Mouse (Mus musculus) thymus, adult 2 months (tissue): ENCODE results near the gene Ecm2. TPM values are rescaled to one million over a fixed set of nuclear protein-coding genes. Genes with fewer than 3 reads are reported as not detected.

Experiments used
- DNase-seq: peaks from one replicate; pipeline ENCODE4 v3.0.0; 2021
- H3K27ac ChIP-seq: fragments of 200-500 bp; 2 replicates; pipeline ENCODE4 v1.5.1; 2012; ENCODE audit warnings: low read length, control low read depth; ENCODE audit not compliant: control insufficient read depth, insufficient read depth
- H3K27me3 ChIP-seq: fragments of 200-500 bp; 2 replicates; pipeline ENCODE4 v1.6.1; 2012; ENCODE audit warnings: mild to moderate bottlenecking, low read length, moderate library complexity, mixed read lengths; ENCODE audit not compliant: control insufficient read depth, insufficient read depth
- H3K36me3 ChIP-seq: fragments of 200-500 bp; 2 replicates; pipeline ENCODE4 v1.6.1; 2012; ENCODE audit warnings: mild to moderate bottlenecking, low read length, moderate library complexity; ENCODE audit not compliant: control insufficient read depth, insufficient read depth
- H3K4me1 ChIP-seq: fragments of 200-500 bp; replicated peaks from 2 replicates; pipeline ENCODE4 v1.6.1; 2012; ENCODE audit warnings: low read length; ENCODE audit not compliant: control insufficient read depth, insufficient read depth
- H3K4me3 ChIP-seq: fragments of 200-500 bp; 2 replicates; pipeline ENCODE4 v1.5.1; 2012; ENCODE audit warnings: mild to moderate bottlenecking, low read length, control low read depth, moderate library complexity; ENCODE audit not compliant: control insufficient read depth, insufficient read depth
- CTCF ChIP-seq: fragments of 200-500 bp; IDR thresholded peaks from 2 replicates; pipeline ENCODE4 v1.5.1; 2012; ENCODE audit warnings: mild to moderate bottlenecking, control low read depth, low read length, moderate library complexity, borderline replicate concordance; ENCODE audit not compliant: control insufficient read depth, poor library complexity, insufficient read depth; ENCODE audit errors: extremely low read depth
- POLR2A ChIP-seq: fragments of 200-500 bp; IDR thresholded peaks from 2 replicates; pipeline ENCODE4 v1.6.1; 2012; ENCODE audit warnings: mild to moderate bottlenecking, low read length, control low read depth, moderate library complexity; ENCODE audit not compliant: control insufficient read depth, poor library complexity, insufficient read depth; ENCODE audit errors: extremely low read depth
- WGBS: fragments of 180-500 bp; shearing (Covaris S2); methylation state at CpG from one replicate; pipeline ENCODE4 v1.1.7; 2018; 5-methylcytosine and 5-hydroxymethylcytosine counted together
- polyA plus RNA-seq: library from polyadenylated mRNA; depleted of rRNA; stranded (reverse); fragments of >200 nt; gene quantifications from 2 replicates; pipeline ENCODE4 v1.2.3, GENCODE M21; 2012

Ecm2 gene
- polyA plus RNA-seq, 1 experiment: 0.84 TPM

DNA sequence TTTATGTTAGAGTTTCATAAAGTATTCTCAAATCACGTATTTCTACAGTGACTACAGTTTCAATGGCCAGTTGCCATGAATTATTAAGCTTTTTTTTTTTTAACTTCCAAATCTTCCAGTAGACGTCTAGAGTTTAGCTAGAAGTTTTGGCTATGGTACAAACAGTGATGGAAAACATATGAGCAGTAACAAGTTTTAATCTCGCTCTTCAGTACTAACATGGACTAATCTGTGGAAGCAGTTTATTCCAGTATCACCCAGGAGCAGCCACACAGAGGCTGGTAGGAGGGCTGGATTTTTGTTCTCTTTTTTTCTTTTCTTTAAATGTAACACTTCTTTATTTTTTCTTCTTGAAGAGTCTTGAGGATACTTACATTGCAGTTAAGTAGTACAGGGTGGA lies 39.7 kb downstream of the Ecm2 start, which contains the start of gene Aspn:
Gene Aspn (plus strand): TSS at position 165 of the 400 bp plus-strand sequence.
- H3K36me3 ChIP-seq: no peaks in the 10 kb centered on the region
- no peak within 1 kb of the TSS for H3K4me3 ChIP-seq
- no peak within 1 kb of the TSS for H3K27ac ChIP-seq
- no peaks in the 10 kb centered on the region for H3K4me1 ChIP-seq
- TF ChIP-seq CTCF: no peak
- TF ChIP-seq POLR2A: no peak
- 95% methylated on average over 3 of the region's 3 CpGs for WGBS
- H3K27me3 ChIP-seq: no peaks in the 10 kb centered on the region
- DNase-seq: no peak

- no peak overlapping the region for H3K4me3 ChIP-seq
- 73% methylated on average over 3 of the region's 3 CpGs for WGBS
- H3K4me1 ChIP-seq: no peaks in the 10 kb centered on the region
- no peak overlapping the region for H3K27ac ChIP-seq
- H3K36me3 ChIP-seq: no peaks in the 10 kb centered on the region
- H3K27me3 ChIP-seq: no peaks in the 10 kb centered on the region
- DNase-seq: no peak
- TF ChIP-seq CTCF (no peak), POLR2A (no peak)
These were observed 41.0 kb downstream of the Ecm2 start for GRCm38 (mm10) chr13:49545646-49546045.

DNA sequence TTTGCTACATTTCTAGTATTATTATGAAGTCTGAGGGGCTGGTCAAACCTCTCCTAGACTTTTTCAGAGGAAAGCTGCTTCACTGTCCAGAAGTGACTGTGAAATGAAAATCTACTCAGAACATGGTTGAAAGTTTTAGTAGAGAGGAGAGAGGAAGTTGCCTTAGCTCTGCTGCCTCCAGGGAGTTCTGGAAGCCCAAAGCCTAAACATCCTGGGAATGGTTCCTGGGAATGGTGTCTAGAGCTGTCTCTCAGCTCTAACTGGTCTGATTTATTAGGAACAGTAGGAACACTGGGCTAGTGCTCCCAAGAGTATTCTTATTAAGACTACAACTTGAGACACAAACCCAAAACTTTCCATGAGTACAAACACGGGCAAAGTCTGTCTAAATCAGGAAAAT lies 41.9 kb downstream of the Ecm2 start:
- no peak overlapping the region for H3K27ac ChIP-seq
- DNase-seq: no peak
- H3K27me3 ChIP-seq: no peaks in the 10 kb centered on the region
- H3K4me1 ChIP-seq: no peaks in the 10 kb centered on the region
- no peak for TF ChIP-seq POLR2A
- no peak for TF ChIP-seq CTCF
- H3K4me3 ChIP-seq: no peak overlapping the region
- H3K36me3 ChIP-seq: no peaks in the 10 kb centered on the region
- WGBS: 98% methylated on average over 1 of the region's 1 CpGs

GRCm38 (mm10) chr13:49547563-49548150 lies 43.0 kb downstream of the Ecm2 start:
- no peaks in the 10 kb centered on the region for H3K36me3 ChIP-seq
- DNase-seq: no peak
- 18% methylated on average over 1 of the region's 1 CpGs for WGBS

DNA sequence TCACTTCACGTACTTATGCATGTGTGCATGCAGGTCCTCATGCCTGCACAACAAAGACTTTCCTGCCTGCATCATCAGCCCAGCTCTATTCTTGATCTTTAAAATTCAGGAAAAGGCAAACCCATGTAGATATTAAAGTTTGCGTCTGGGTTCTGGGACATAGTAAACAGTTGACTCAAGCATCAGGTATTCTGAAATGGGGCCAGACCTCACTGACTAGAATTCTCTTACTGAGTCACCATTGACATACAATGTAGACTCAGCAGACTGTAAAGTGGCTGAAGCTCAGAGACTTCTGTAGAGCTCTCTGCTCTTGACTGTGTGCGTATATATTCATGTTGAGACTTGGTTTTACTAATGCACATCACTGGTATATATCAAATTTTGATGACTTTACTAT lies 45.0 kb downstream of the Ecm2 start:
- no peaks in the 10 kb centered on the region for H3K4me1 ChIP-seq
- TF ChIP-seq POLR2A (no peak), CTCF (no peak)
- H3K27me3 ChIP-seq: no peaks in the 10 kb centered on the region
- DNase-seq: no peak
- no peak overlapping the region for H3K27ac ChIP-seq
- no peaks in the 10 kb centered on the region for H3K36me3 ChIP-seq
- H3K4me3 ChIP-seq: no peak overlapping the region
- 99% methylated on average over 3 of the region's 3 CpGs for WGBS

More at GRCm38 (mm10) chr13:49547563-49548150, 43.0 kb downstream of the Ecm2 start:
- Histone ChIP-seq H3K27ac (no peak overlapping the region), H3K27me3 (no peaks in the 10 kb centered on the region), H3K4me1 (no peaks in the 10 kb centered on the region), H3K4me3 (no peak overlapping the region)
- TF ChIP-seq CTCF (no peak), POLR2A (no peak)

DNA sequence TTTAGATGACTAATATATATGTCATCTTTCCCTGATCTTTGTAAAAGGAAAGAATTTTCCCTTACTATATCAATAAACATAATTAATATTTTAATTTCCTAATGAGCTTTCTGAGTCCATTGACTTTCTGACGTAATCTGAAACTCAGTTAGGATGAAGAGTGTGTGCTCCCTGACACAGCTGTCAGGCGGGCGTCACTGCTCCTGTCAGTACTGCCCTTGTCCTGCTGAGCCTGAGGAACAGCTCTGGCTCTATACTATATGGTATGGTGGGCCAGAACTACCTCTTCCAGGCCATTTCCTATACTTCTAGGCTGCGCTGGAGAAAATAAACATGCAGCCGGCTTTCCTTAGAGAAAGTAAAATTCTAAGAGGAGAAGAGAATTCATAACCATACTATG lies 49.9 kb downstream of the Ecm2 start:
- Histone ChIP-seq H3K4me3 (no peak overlapping the region), H3K27ac (no peak overlapping the region), H3K27me3 (no peaks in the 10 kb centered on the region), H3K4me1 (no peaks in the 10 kb centered on the region), H3K36me3 (no peaks in the 10 kb centered on the region)
- no peak for TF ChIP-seq POLR2A
- TF ChIP-seq CTCF: no peak
- DNase-seq: no peak
- 96% methylated on average over 5 of the region's 5 CpGs for WGBS

DNA sequence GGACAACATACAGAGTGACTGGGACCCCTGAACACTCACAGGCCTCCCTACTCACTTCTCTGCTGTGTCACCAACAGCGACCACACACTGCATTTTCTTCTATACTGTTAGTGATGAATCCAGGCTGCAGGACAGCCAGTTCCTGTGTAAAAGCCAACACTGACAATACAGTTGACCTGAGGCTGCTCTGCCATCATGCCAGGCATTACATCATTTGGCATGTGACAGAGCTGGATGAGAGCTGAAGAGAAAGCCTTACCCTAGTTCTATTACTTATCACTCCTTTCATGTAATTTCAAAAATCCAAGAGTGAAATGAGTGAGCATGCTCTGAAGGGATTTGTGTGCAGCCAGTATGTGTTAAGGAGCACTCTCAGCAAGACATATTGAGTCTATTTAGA lies 51.6 kb downstream of the Ecm2 start:
- H3K4me1 ChIP-seq: no peaks in the 10 kb centered on the region
- no peaks in the 10 kb centered on the region for H3K27me3 ChIP-seq
- no peaks in the 10 kb centered on the region for H3K36me3 ChIP-seq
- no peak overlapping the region for H3K4me3 ChIP-seq
- 94% methylated on average over 1 of the region's 1 CpGs for WGBS
- DNase-seq: no peak
- TF ChIP-seq CTCF: no peak
- no peak for TF ChIP-seq POLR2A
- no peak overlapping the region for H3K27ac ChIP-seq
